Mouse (Mus musculus) cerebellum, postnatal 10 days (tissue): Measurements from ENCODE around the gene Gm31571.
"Not testable (repeated sequence)": the region's sequence is repeated elsewhere in the genome, so short reads cannot be mapped to it uniquely, and the experiment has no call there.

Experiments used
- DNase-seq, 2 experiments: peaks; one replicate each; pipeline ENCODE4 v3.0.0; 2021; ENCODE audit warnings: mixed read lengths in 2 of 2

The Gm31571 gene

GRCm38 (mm10) chrY:22051253-22051652, at the start of gene Gm31571:
Gene Gm31571, minus strand, starts transcription at chrY:22051353.
- DNase-seq, result not testable (repeated sequence)
